Mouse (Mus musculus) kidney, adult 2 months (tissue): Measurements from ENCODE around the gene R3hdm4.

Experiments used
- CTCF ChIP-seq: fragments of 200-500 bp; conservative IDR thresholded peaks from 2 replicates; pipeline ENCODE4 v1.5.1; 2011; ENCODE audit warnings: low read depth, mild to moderate bottlenecking, control low read depth, low read length, moderate library complexity, mixed read lengths; ENCODE audit not compliant: insufficient read depth, insufficient read length
- POLR2A ChIP-seq: fragments of 200-500 bp; IDR thresholded peaks from one replicate; pipeline ENCODE4 v1.6.1; 2011; ENCODE audit warnings: low read depth, low read length, control low read depth

DNA sequence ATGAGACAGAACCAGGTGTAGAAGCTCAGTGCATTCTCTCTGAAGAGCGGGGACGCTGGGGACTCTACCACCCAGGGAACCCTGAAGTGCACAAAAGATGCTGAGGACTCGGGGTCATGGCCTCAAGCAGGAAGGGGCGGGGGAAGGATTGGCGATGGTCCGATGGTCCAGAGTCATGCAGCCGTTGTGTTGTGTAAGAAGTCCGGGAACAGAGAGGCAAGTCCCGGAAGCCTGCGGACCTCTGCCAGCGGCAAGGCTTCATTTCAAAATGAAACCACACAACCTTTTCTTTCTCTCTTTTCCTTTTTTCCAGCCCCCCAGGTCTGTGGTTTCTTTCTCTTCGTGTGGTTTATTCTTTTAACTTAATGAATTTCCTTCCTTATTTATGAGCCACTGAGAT, 43.3 kb downstream of the R3hdm4 start:
- TF ChIP-seq POLR2A (no peak), CTCF (no peak)
